Mouse (Mus musculus): ENCODE results near the gene Amph. TPM values are rescaled to one million over a fixed set of nuclear protein-coding genes. Genes with fewer than 3 reads are reported as not detected.

Amph gene
- polyA plus RNA-seq, 1 experiment from 2014 or later = 1.6 TPM

- ChIA-PET CTCF (interaction anchor here (1.0 to 1.6 kb wide), 3 partner anchors 465 to 510 kb away, joined by 3 to 5 read pairs (median 3); no protein-coding TSS in a partner anchor), POLR2A (no interaction called here)
- peak; percentile 68 for TF ChIP-seq CTCF (IDR thresholded peaks at IDR 0.05)
- in situ Hi-C loops (cut with MboI; ENCODE audit: low pct_unique_long_range_greater_than_20kb) = no loop called here
- H3K27me3 ChIP-seq = peaks cover 5% of the 10 kb centered on the region
- DNase-seq (ENCODE audit: low read depth, low spot score) (no peak), ATAC-seq (no peak)
Measured at GRCm38 (mm10) chr13:19177662-19178259, 229.8 kb downstream of the Amph start.

GRCm38 (mm10) chr13:19178351-19178750 is 230.3 kb downstream of the Amph start:
- DNase-seq (ENCODE audit: low read depth, low spot score) (no peak), ATAC-seq (no peak)
- peaks cover 5% of the 10 kb centered on the region for H3K27me3 ChIP-seq
- TF ChIP-seq CTCF (IDR thresholded peaks at IDR 0.05) = no peak
- in situ Hi-C loops (cut with MboI; ENCODE audit: low pct_unique_long_range_greater_than_20kb) = no loop called here
- POLR2A ChIA-PET = no interaction called here
- CTCF ChIA-PET = interaction anchor here (1.5 to 1.6 kb wide), 2 partner anchors 465 to 509 kb away, joined by 3 to 5 read pairs; no protein-coding TSS in a partner anchor

GRCm38 (mm10) chr13:19182259-19182658 is 234.3 kb downstream of the Amph start:
- no peak for TF ChIP-seq CTCF (IDR thresholded peaks at IDR 0.05)
- ATAC-seq (no peak), DNase-seq (ENCODE audit: low read depth, low spot score) (no peak)
- ChIA-PET POLR2A (no interaction called here), CTCF (no interaction called here)
- H3K27me3 ChIP-seq = peaks cover 5% of the 10 kb centered on the region
- in situ Hi-C loops (cut with MboI; ENCODE audit: low pct_unique_long_range_greater_than_20kb) = loop anchor here (5.0 kb wide), 1 partner anchor 460 kb away; no protein-coding TSS in a partner anchor

- ChIA-PET POLR2A (no interaction called here), CTCF (no interaction called here)
- no peak for TF ChIP-seq CTCF (IDR thresholded peaks at IDR 0.05)
- in situ Hi-C loops (cut with MboI; ENCODE audit: low pct_unique_long_range_greater_than_20kb) = no loop called here
- DNase-seq (ENCODE audit: low read depth, low spot score) (no peak), ATAC-seq (no peak)
- peaks cover 5% of the 10 kb centered on the region for H3K27me3 ChIP-seq
Measured at GRCm38 (mm10) chr13:19190052-19190451, 242.0 kb downstream of the Amph start.

GRCm38 (mm10) chr13:19194803-19195202 is 246.8 kb downstream of the Amph start:
- ChIA-PET CTCF (no interaction called here), POLR2A (no interaction called here)
- TF ChIP-seq CTCF (IDR thresholded peaks at IDR 0.05) = no peak
- no peak for ATAC-seq
- in situ Hi-C loops (cut with MboI; ENCODE audit: low pct_unique_long_range_greater_than_20kb) = no loop called here
- H3K27me3 ChIP-seq = peaks cover 2% of the 10 kb centered on the region
- no peak for DNase-seq (ENCODE audit: low read depth, low spot score)

- in situ Hi-C loops (cut with MboI; ENCODE audit: low pct_unique_long_range_greater_than_20kb) = no loop called here
- ChIA-PET POLR2A (no interaction called here), CTCF (no interaction called here)
- TF ChIP-seq CTCF (IDR thresholded peaks at IDR 0.05) = no peak
- DNase-seq (ENCODE audit: low read depth, low spot score) (no peak), ATAC-seq (no peak)
- H3K27me3 ChIP-seq = peaks cover 2% of the 10 kb centered on the region
Measured at GRCm38 (mm10) chr13:19195456-19195855, 247.5 kb downstream of the Amph start.

Other genes starting within 250 kb of the Amph start
- 72.5 TPM for gene Vps41, start 230.9 kb upstream of the Amph start, polyA plus RNA-seq (2021)

Data from Patski (cell line).